Mouse (Mus musculus) mouse embryonic stem cell (cell line): Measurements from ENCODE around the gene Rps6kc1.
"Not testable (repeated sequence)": the region's sequence is repeated elsewhere in the genome, so short reads cannot be mapped to it uniquely, and the experiment has no call there.

ENCODE experiments used
- in situ Hi-C, 2 experiments: fragments of 300-500 bp; cut with MboI; formaldehyde crosslinking; loops; 1 replicate in 1 of 2; 3 replicates in 1 of 2; pipeline ENCODE4 v1.14.3; 2019 to 2020; ENCODE audit warnings: low sequenced_read_pairs in 2 of 2, low pct_unique_long_range_greater_than_20kb in 1 of 2, mixed read lengths in 1 of 2; ENCODE audit not compliant: unreplicated experiment in 1 of 2

Gene Rps6kc1

DNA sequence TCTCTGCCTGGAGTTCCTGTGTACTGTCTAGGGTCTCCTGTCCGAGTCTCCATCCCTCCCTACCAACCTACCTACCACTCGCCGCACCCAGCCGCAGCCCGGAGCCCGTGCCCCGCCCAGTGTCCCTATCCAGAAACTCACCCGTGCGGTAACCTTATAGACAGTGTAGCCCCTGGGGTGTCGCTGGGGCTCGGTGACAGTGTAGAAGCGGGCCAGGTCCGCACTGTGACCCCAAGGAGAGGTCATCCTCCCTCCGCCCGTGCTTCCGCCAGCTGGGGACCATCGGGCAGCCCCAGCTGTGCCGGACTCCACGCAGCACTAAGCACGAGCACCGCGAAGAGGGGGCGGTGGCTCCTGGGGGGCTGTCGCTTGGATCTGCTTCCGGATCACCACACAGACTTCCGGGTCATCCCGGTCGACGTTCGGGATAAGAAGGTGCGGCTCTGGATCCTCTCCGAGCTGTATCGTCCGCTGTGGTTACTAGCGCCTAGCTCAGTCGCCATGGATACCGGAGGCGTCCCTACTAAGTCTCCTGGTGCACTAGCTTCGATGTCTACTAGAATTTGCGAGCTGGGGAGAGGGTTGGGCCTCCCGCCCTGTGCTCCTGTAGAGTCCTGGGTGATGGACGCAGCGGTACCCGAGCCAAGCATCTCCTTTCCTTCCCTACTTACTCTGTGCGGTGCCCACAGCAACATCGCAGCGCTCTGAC, at the start of gene Rps6kc1:
TSS of gene Rps6kc1 (minus strand) at position 356 of the 709 bp plus-strand sequence.
- in situ Hi-C loops, result no loop called here

DNA sequence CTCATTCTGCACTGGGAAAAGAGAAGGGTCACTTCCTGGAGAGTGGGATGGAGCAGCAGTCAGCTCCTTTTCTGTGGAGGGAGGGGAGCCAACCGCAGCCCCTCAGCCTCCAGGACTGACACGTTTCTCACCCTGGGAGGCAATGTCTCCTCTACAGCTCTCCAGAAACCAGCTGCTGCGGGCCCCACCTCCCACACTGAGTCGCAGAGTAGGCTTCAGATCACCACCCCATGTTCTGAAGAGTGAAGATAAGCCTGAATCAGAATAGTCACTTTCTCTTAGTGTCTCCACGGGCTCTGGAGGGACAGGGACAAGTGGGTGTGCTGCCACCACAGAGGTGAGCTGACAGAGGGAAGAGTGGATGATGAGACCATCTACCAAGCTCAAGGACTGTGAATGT, 47.3 kb upstream of the Rps6kc1 start:
- in situ Hi-C loops, result no loop called here

DNA sequence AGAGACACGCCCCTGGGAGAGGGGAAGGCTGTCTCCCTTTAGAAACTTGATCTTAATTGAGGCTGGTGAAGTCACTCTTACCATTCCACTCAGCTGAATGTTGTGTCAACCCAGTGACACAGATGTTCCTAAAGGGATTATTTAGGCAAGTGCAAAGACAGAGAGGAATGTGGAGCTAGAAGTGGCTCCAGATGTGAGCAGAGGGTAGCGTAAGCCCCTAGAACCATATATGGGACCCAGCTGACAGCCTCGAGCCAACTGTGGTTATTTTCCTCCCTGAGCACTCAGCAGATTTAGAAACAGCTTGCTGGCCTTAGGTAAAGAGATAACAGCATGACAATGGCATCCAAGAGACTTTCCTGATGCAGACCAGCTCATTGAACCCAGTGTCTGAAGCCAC, 41.4 kb upstream of the Rps6kc1 start:
- in situ Hi-C loops, result no loop called here

DNA sequence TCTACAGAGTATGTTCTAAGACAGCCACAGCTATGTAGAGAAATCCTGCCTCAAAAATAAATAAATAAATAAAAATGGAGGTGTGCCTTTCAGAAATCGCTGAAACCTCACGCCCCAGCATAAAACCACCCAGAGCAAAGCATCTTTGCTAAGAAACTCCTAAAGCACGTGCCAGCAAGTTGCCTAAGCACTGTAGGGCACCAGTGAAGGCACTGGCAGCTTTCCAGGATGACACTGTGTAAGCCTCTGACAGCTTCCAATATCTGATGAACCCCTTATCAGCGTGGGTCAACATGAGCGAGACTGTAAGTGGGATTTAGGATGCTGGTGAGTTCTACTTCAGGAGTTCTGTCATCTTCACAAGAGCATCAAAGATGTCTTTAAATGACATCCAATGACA, 39.4 kb upstream of the Rps6kc1 start:
- in situ Hi-C loops, result no loop called here

DNA sequence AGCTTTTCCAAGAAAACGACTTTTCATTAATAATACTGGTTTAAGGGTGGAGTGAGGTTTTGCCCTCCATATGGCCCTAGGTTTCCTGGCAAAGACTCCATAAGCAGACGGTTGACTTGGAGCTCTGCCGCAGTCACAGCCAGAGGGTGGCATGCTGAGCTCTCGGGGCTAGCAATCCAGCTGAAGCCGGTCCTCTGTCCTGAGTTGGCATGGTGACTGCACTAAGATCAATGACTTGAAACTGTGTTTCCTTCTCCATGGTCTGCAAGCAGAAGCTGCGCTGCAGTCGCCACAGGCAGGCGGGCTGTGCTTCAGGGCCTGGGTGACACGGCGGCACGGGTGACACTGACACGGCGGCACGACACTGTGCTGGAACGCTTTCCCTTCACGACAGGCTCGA, 37.3 kb upstream of the Rps6kc1 start:
- in situ Hi-C loops, result no loop called here

DNA sequence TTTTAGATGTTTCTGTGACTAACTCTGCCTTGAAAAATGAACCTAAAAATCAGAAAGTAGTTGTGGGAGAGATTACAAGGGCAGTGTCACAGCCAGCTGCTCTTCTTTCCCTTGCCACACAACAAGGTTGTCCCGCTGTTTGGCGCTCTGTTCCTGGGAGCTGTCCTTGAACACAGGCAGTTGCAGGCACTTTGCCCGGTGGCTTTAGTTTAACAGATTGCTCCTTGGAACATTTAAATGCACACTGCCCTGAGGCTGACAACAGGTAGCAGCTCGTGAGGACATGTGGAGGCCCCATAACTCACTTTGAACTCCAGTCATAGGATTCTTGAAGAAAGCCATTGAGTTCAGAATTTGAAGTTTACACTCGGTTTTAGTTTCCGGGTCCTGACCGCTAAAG, 36.9 kb upstream of the Rps6kc1 start:
- in situ Hi-C loops, result no loop called here

DNA sequence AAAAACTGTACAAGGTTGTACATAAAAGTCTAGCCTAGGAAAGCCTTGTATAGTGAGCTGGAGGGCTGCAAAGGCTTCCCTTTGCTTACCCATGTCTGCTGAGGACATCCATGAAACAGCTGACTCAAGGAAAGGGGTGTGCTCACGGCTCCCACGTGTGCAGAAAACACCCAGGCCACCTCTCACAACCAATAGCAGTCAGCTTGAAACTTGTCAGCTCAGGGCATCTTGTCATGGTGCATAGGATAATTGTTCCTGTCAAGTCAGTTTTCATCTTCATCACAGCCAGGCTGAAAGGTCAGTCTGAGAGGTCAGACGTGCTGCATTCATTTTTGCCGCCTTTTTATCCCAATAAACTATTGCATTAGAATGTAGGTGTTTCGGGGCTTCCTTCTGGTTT, 36.4 kb upstream of the Rps6kc1 start:
- in situ Hi-C loops, result no loop called here

DNA sequence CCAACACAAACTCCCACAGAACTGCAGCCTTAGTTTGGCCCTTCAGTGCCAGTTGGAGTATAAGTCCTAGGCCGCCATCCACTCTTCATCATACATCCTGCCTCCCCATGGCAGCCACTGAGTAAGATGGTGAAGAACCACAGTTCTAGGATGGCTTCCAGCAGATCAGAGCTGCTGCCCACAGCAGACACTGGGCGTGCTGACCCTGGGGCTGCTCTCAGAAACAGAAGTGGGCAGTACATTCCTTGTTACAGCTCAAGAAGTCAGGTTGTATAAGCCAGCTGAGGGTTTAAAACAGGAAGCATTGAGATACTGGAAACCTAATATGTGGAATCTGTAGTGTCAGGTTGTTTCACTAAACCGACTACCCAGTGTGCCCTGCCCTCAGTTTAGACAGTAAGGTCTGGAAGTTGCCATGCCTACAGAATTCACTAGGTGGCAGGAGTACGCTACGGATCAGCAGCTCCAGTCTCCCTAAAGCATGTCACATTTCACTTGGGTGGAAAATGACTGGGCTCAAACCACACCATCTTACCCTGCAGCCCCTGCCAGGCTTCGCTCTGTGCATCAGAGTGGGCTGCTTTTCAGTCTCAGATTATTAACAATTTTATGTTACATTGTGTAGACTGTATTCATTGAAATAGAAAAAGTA, 32.7 kb upstream of the Rps6kc1 start:
- in situ Hi-C loops, result no loop called here

DNA sequence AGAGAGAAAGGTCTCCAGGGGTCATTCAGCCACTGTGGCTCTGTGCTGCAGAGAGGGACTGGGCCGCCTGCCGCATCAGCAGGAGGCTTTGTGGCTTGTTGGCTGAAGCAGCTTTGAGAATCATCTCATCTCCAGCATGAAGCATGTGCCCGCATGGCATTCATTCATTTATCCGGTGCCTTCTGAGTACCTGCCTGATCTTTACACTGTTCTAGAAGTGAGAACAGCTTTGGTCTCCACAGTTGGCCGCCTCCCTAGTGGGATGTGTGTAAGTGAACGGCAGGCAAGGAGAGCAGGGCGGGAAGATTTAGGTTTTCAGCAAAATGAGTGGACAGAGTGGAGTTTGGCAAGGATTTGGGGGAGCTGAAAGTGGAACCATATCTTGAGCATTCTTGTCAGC, 28.2 kb upstream of the Rps6kc1 start:
- in situ Hi-C loops, result no loop called here

DNA sequence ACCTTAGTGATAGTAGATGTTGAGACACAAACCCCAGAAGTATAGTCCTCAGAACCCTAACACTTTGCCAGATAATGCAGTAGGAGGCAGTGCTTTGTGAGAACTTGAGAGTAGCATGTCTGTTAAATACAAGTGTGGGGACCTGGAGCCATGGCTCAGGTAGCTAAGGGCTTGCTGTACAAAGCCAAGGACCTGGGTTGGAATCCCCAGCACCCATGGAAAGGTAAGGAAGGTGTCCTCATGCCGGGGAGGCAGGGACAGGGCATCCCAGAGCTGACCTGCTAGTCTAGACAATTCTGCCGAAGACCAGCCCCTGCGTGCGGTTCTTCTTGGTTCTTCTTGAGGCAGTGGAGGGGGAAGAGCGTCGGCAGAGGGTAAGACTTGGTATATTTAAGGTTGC, 18.6 kb upstream of the Rps6kc1 start:
- in situ Hi-C loops, result no loop called here

DNA sequence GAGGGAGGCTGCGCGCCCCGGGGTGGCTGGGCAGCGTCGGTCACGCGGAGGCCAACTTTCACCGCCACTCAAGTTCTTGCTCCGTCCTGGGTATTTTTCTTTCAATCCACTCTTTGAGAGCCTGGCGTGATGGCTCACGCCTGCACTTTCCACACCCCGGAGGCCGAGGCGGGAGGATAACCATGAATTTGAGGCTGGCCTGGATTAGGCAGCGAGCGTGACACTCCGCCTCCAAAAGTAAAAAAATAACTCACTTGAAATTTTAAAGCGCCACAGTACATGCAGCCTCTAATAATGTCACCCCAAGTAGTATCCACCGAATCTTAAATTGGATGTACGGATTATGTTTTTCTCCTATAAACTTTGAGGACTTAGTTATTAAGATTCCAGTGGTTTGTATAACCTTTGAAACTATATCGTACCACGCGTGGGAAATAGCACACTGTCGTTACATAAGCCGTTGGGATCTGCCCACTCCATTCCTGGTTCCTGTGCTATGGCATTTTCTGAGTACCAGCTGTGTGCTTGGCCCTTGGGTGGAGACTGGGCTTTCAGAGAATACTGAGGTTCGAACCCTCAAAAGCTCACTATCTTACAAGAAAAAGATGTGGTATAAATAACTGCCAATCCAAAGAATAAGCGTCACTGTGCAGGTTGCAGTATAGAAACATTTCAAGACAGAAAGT, 17.6 kb upstream of the Rps6kc1 start:
- in situ Hi-C loops, result no loop called here

DNA sequence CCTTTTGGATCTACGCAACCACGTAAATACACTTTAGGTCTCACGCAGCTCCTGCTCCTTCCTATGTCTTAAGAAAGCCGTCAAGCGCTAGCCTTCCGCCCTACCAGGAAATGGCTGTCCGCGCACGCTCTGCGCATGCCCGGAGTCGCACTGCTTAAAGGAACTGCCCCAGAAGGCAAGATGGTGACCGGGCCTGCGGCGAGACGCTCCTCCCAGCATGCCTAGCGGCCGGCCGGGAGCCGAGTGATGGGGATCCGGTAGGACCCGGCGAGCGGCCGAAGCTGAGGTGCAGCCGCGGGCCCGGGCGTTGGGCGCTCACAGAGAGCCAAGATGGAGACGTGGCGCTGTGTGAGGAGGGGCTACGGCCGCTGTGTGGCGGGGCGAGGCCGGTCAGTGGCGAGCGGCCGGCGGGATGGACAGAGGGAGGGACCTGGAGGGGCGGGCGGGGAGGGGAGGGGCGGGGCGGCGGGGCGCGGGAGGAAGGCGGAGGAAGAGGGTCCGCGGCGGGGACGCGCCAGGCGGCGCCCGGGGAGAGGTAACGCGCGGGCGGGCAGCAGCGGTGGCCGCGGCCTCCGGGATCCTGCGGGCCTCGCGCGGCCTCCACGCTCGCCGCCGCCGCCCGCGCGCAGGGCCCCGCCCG, 16.9 kb upstream of the Rps6kc1 start:
- in situ Hi-C loops, result no loop called here

DNA sequence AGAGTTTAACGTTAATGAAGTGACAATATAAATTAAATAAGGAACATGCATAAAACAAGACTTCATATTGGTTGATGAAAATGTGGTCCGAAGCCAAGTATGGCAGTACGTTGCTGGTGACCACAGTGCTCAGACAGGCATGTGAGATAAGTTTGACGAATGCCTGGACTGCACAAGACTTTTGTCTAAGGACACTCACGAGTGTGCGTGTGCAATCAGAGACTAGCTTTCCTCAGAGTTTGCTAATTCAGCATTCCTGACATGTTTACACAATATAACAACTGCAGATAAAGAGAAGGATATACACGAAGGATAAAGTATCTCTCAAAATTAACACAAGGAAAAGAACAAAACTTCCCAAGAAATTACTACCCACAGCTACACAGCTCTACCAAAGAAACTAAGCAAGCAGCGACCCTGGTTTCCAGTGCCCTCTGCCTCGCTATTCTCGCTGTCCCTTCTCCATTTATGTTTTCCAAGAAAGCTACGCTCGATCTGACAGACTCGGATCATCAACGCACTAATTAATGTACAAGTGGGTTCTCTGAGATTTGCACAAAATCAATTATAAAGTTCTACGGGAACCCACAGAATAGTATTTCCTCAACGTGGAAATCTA, 16.3 kb upstream of the Rps6kc1 start:
- in situ Hi-C loops, result no loop called here

DNA sequence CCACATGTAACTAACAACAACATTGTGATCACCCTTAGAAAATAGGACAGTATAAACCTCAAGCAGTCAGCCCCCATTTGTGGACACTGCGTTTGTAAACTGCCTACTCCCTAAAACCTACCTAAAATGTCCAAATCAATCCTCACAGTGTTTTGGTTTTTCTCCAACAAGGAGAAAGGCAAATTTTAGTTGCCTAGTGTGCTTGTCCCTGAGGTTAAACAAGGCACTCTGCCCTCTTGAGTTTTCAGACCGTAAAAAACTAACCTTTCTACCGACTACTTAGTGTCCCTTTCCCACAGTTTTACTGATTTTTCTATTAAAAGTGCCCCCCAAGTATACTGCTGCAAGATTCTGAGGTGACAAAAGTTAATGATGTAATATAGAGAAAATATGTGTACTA, 15.7 kb upstream of the Rps6kc1 start:
- in situ Hi-C loops, result no loop called here

DNA sequence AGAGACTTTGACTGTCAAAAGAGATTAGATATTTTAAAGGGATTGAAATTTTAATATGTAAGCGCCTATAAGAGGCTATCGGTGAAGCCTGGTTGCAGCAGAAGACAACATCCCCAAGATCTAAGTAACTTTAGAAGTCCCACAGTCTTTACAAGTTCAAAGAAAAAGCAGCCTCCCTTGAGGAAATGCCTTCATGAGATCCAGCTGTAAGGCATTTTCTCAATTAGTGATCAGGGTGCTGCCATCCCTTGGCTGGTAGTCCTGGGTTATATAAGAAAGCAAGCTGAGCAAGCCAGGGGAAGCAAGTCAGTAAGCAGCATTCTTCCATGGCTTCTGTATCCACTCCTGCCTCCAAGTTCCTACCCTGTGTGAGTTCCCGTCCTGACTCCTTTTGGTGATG, 13.2 kb upstream of the Rps6kc1 start, which contains the start of gene Angel2:
TSS of gene Angel2 (plus strand) at position 301 of the 400 bp plus-strand sequence.
- in situ Hi-C loops, result not testable (repeated sequence)

DNA sequence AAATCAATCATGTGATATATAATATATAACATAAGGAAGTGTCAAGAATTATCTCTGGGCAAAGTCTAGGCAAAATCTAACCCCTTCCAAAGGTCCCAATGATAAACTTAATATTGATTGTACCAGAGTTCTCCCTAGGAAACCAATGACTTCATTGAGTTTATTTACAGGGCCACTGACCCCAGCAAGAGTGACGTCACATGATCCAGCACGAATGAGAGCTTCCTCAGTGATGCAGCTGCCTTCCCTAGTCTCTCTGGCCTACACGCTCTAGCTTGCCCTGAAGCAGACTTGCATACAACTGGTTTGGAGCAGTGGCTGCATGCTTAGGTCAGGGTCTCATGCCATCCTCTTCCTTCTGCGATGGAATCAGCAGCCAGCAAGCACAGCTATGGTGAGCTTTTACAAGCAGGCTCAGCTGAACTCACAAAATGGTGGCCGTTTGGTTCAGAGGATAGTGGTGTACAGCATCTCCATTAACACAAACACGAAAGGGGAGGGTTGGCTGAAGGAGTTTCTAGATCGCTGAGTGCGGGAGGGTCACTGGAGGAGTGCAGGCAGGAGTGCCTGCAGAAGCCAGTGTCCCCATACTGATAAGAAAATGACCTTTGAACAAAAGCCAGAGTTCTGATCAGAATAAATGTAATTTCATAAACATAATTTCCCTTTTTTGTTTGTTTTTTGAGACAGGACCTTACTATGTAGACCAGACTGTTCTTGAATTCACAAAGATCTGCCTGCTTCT, 8.3 kb upstream of the Rps6kc1 start:
- in situ Hi-C loops, result no loop called here

DNA sequence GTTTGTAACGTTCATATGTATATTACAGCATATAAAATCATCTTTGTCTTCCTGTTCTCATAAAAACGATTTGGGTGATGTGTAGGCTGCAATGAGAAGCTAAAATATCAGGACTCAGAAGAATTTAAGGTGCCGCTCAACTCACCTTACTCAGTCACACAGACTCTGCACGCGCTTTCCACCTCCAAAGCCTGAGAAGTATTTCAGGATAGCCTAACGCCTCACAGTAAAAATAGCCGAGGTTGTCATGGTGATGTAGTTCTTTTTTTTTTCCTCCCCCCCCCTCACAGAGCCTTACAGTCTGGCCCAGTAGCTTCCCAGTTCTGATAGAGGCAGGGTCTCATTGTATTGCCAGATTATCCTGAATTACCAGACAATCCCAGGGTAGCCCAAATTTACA, 7.4 kb upstream of the Rps6kc1 start:
- in situ Hi-C loops, result no loop called here

DNA sequence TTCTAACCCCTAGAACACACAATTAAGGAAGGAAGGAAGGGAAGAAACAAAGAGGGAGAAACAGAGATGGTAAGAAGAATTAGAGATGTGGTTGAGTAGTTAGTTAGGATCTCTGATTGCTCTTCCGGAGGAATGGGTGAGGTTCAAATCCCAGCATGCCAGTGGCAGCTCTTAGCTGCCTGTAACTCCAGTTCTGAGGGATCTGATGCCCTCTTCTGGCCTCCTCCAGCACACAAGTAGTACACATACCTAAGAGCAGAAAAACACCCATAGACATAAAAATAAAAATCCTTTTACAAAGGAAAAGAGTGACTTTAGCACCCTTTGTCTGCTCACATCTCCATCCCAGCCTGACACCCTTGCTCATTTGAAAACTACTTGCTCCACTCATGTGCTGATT, 1.1 kb upstream of the Rps6kc1 start:
- in situ Hi-C loops, result no loop called here
